Mouse (Mus musculus): ENCODE measurements around the gene Rad51b.

Rad51b gene

DNA sequence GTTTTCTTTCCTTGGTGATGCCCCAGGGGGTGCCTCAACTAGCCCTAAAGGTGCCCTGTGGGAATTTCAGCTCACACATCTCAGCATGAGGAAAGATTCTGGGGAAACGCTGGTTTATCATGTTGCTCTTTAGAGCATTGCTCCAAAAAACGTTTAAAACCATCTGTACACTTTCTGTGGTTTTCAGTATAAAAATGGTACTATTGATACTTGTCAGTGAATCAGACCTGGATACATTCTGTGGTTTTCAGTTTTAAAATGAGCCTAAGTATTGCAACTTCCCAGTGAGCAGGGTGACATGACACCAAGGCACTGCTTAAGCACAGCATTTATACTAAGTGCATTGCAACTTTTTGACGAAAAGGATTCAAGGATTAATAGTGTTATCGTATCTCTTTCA is 139.8 kb downstream of the Rad51b start:
- Histone ChIP-seq H3K9me3 (ENCODE audit: low read length) (no peaks in the 10 kb centered on the region), H3K27me3 (ENCODE audit: insufficient read depth, low read length) (no peaks in the 10 kb centered on the region), H3K36me3 (ENCODE audit: insufficient read depth, low read length) (no peaks in the 10 kb centered on the region)

GRCm38 (mm10) chr12:79437572-79437971 is 140.5 kb downstream of the Rad51b start:
- H3K4me3 ChIP-seq (replicated peaks; ENCODE audit: low read length): no peak overlapping the region
- H3K9me3 ChIP-seq (ENCODE audit: low read length): no peaks in the 10 kb centered on the region
- no peaks in the 10 kb centered on the region for H3K36me3 ChIP-seq (ENCODE audit: insufficient read depth, low read length)
- TF ChIP-seq NANOG (IDR thresholded peaks at IDR 0.05; ENCODE audit: borderline replicate concordance, low read length): no peak
- no peak for TF ChIP-seq CTCF (conservative IDR thresholded peaks at IDR 0.05; ENCODE audit: low read length)
- TF ChIP-seq POU5F1 (IDR thresholded peaks at IDR 0.05; ENCODE audit: borderline replicate concordance, low read length): no peak
- H3K27me3 ChIP-seq (ENCODE audit: insufficient read depth, low read length): no peaks in the 10 kb centered on the region
- no peaks in the 10 kb centered on the region for H3K4me1 ChIP-seq (replicated peaks; ENCODE audit: low read depth, low read length)

More for the DNA sequence above, 139.8 kb downstream of the Rad51b start:
- TF ChIP-seq POU5F1 (IDR thresholded peaks at IDR 0.05; ENCODE audit: borderline replicate concordance, low read length) (no peak), CTCF (conservative IDR thresholded peaks at IDR 0.05; ENCODE audit: low read length) (no peak), NANOG (IDR thresholded peaks at IDR 0.05; ENCODE audit: borderline replicate concordance, low read length) (no peak)
- Histone ChIP-seq H3K4me1 (replicated peaks; ENCODE audit: low read depth, low read length) (no peaks in the 10 kb centered on the region), H3K4me3 (replicated peaks; ENCODE audit: low read length) (no peak overlapping the region)

- H3K27me3 ChIP-seq (ENCODE audit: insufficient read depth, low read length): no peaks in the 10 kb centered on the region
- no peaks in the 10 kb centered on the region for H3K9me3 ChIP-seq (ENCODE audit: low read length)
- TF ChIP-seq POU5F1 (IDR thresholded peaks at IDR 0.05; ENCODE audit: borderline replicate concordance, low read length): no peak
- no peak for TF ChIP-seq CTCF (conservative IDR thresholded peaks at IDR 0.05; ENCODE audit: low read length)
- TF ChIP-seq NANOG (IDR thresholded peaks at IDR 0.05; ENCODE audit: borderline replicate concordance, low read length): no peak
- H3K4me1 ChIP-seq (replicated peaks; ENCODE audit: low read depth, low read length): no peaks in the 10 kb centered on the region
- H3K4me3 ChIP-seq (replicated peaks; ENCODE audit: low read length): no peak overlapping the region
- no peaks in the 10 kb centered on the region for H3K36me3 ChIP-seq (ENCODE audit: insufficient read depth, low read length)
Observed at GRCm38 (mm10) chr12:79439961-79440360, 142.9 kb downstream of the Rad51b start.

DNA sequence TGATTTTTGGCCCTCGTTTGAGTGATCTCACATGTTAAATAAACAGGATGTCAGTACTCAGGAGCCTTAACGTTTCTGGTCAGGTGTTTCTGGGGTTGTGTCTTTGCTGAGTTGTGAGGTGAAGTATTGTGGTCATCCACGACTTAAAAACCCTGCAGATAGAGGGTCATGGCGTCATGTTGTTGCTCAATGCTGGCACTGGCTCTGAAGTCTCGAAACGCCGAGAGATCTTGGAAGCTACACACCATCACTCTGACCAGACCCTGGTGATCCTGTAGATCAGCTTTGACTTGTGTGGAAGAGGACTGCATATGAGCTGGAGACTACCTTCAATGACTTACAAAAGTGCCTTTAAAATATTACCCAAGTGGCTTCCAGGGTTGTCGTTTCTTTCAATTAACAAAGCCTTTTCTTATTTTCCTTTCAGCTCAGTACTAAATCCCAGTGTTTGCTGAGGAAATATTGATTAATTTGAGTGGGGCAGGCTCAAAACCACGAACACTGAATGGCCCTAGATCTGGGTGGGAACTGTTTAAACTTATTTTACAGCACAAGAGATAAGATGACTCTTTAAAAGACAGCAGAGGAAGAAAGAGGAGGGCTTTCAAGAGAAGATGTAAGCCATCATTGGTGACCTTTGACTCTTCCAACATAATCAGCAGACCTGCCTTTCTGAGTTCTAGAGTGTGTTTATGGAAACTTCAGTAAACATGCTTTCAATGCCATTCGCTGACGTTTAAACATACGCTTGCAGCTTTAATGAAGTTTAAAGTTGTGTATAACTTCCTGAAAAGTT is 144.3 kb downstream of the Rad51b start:
- Histone ChIP-seq H3K4me3 (replicated peaks; ENCODE audit: low read length) (no peak overlapping the region), H3K4me1 (replicated peaks; ENCODE audit: low read depth, low read length) (no peaks in the 10 kb centered on the region), H3K9me3 (ENCODE audit: low read length) (no peaks in the 10 kb centered on the region), H3K27me3 (ENCODE audit: insufficient read depth, low read length) (no peaks in the 10 kb centered on the region), H3K36me3 (ENCODE audit: insufficient read depth, low read length) (no peaks in the 10 kb centered on the region)
- no peak for TF ChIP-seq CTCF (conservative IDR thresholded peaks at IDR 0.05; ENCODE audit: low read length)

GRCm38 (mm10) chr12:79442126-79442525 is 145.0 kb downstream of the Rad51b start:
- no peaks in the 10 kb centered on the region for H3K27me3 ChIP-seq (ENCODE audit: insufficient read depth, low read length)
- H3K36me3 ChIP-seq (ENCODE audit: insufficient read depth, low read length): no peaks in the 10 kb centered on the region
- H3K4me1 ChIP-seq (replicated peaks; ENCODE audit: low read depth, low read length): no peaks in the 10 kb centered on the region
- no peaks in the 10 kb centered on the region for H3K9me3 ChIP-seq (ENCODE audit: low read length)
- TF ChIP-seq NANOG (IDR thresholded peaks at IDR 0.05; ENCODE audit: borderline replicate concordance, low read length) (no peak), CTCF (conservative IDR thresholded peaks at IDR 0.05; ENCODE audit: low read length) (no peak), POU5F1 (IDR thresholded peaks at IDR 0.05; ENCODE audit: borderline replicate concordance, low read length) (no peak)
- no peak overlapping the region for H3K4me3 ChIP-seq (replicated peaks; ENCODE audit: low read length)

- Histone ChIP-seq H3K9me3 (ENCODE audit: low read length) (no peaks in the 10 kb centered on the region), H3K36me3 (ENCODE audit: insufficient read depth, low read length) (no peaks in the 10 kb centered on the region), H3K4me3 (replicated peaks; ENCODE audit: low read length) (no peak overlapping the region), H3K4me1 (replicated peaks; ENCODE audit: low read depth, low read length) (no peaks in the 10 kb centered on the region), H3K27me3 (ENCODE audit: insufficient read depth, low read length) (no peaks in the 10 kb centered on the region)
- TF ChIP-seq NANOG (IDR thresholded peaks at IDR 0.05; ENCODE audit: borderline replicate concordance, low read length) (no peak), CTCF (conservative IDR thresholded peaks at IDR 0.05; ENCODE audit: low read length) (no peak), POU5F1 (IDR thresholded peaks at IDR 0.05; ENCODE audit: borderline replicate concordance, low read length) (no peak)
Observed at GRCm38 (mm10) chr12:79442836-79443390, 145.8 kb downstream of the Rad51b start.

DNA sequence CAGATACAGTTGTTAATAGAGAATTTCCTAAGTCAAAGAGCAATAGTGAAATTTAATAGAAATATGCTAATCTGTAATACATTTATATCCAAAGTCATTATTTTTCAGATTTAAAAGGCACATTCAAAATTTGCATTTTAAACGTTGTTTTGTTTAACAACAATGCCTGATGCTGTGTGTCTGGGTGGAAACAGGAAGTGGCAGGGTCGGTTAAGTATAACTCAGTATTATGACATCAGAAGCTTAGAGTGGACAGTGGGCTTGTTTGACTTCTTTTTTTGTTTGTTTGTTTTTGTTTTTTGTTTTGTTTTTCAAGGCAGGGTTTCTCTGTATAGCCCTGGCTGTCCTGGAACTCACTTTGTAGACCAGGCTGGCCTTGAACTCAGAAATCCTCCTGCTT is 147.6 kb downstream of the Rad51b start:
- H3K9me3 ChIP-seq (ENCODE audit: low read length): no peaks in the 10 kb centered on the region
- no peak overlapping the region for H3K4me3 ChIP-seq (replicated peaks; ENCODE audit: low read length)
- H3K27me3 ChIP-seq (ENCODE audit: insufficient read depth, low read length): no peaks in the 10 kb centered on the region
- H3K36me3 ChIP-seq (ENCODE audit: insufficient read depth, low read length): no peaks in the 10 kb centered on the region
- TF ChIP-seq POU5F1 (IDR thresholded peaks at IDR 0.05; ENCODE audit: borderline replicate concordance, low read length) (no peak), CTCF (conservative IDR thresholded peaks at IDR 0.05; ENCODE audit: low read length) (no peak), NANOG (IDR thresholded peaks at IDR 0.05; ENCODE audit: borderline replicate concordance, low read length) (no peak)
- peaks cover 4% of the 10 kb centered on the region for H3K4me1 ChIP-seq (replicated peaks; ENCODE audit: low read depth, low read length)

- TF ChIP-seq CTCF (conservative IDR thresholded peaks at IDR 0.05; ENCODE audit: low read length) (no peak), POU5F1 (IDR thresholded peaks at IDR 0.05; ENCODE audit: borderline replicate concordance, low read length) (no peak)
- no peaks in the 10 kb centered on the region for H3K36me3 ChIP-seq (ENCODE audit: insufficient read depth, low read length)
- no peaks in the 10 kb centered on the region for H3K27me3 ChIP-seq (ENCODE audit: insufficient read depth, low read length)
- no peaks in the 10 kb centered on the region for H3K9me3 ChIP-seq (ENCODE audit: low read length)
- H3K4me1 ChIP-seq (replicated peaks; ENCODE audit: low read depth, low read length): peaks cover 11% of the 10 kb centered on the region
- H3K4me3 ChIP-seq (replicated peaks; ENCODE audit: low read length): no peak overlapping the region
Observed at GRCm38 (mm10) chr12:79447039-79447438, 150.0 kb downstream of the Rad51b start.

All from E14TG2a.4 (cell line).